Mouse (Mus musculus) forebrain, embryonic 14.5 days (tissue): ENCODE measurements around the gene Mmp14. TPM values are rescaled to one million over a fixed set of nuclear protein-coding genes. Genes with fewer than 3 reads are reported as not detected.

ENCODE experiments used
- ATAC-seq: fragments of 200-750 bp; cut with Nextera tagmentation; 2 replicates; pipeline ENCODE4 v1.8.0; 2017; ENCODE audit warnings: mild to moderate bottlenecking, moderate library complexity
- DNase-seq: peaks from one replicate; pipeline ENCODE4 v3.0.0-alpha.2; 2015; ENCODE audit warnings: low spot score
- H3K27ac ChIP-seq: fragments of 300-500 bp; sonication (generic); 2 replicates; pipeline ENCODE4 v1.5.1; 2014; ENCODE audit warnings: low read depth, mild to moderate bottlenecking, control low read depth, low read length, moderate library complexity
- H3K27me3 ChIP-seq: fragments of 300-500 bp; sonication (generic); replicated peaks from 2 replicates; pipeline ENCODE4 v1.6.1; 2014; ENCODE audit warnings: low read length, control low read depth, mixed read lengths; ENCODE audit not compliant: control insufficient read depth, insufficient read depth
- H3K36me3 ChIP-seq: fragments of 300-500 bp; sonication (generic); 2 replicates; pipeline ENCODE4 v1.6.1; 2014; ENCODE audit warnings: low read length, control low read depth; ENCODE audit not compliant: control insufficient read depth, insufficient read depth
- H3K4me1 ChIP-seq: fragments of 300-500 bp; sonication (generic); 2 replicates; pipeline ENCODE4 v1.6.1; 2014; ENCODE audit warnings: antibody characterized with exemption, low read length, control low read depth; ENCODE audit not compliant: control insufficient read depth, insufficient read depth
- H3K4me2 ChIP-seq: fragments of 300-500 bp; sonication (generic); 2 replicates; pipeline ENCODE4 v1.6.1; 2014; ENCODE audit warnings: mild to moderate bottlenecking, control low read depth, low read length
- H3K4me3 ChIP-seq: fragments of 300-500 bp; sonication (generic); 2 replicates; pipeline ENCODE4 v1.5.1; 2014; ENCODE audit warnings: low read depth, low read length, control low read depth
- H3K9ac ChIP-seq: fragments of 300-500 bp; sonication (generic); 2 replicates; pipeline ENCODE4 v1.6.1; 2014; ENCODE audit warnings: mild to moderate bottlenecking, low read length, control low read depth, moderate library complexity
- H3K9me3 ChIP-seq: fragments of 300-500 bp; sonication (generic); replicated peaks from 2 replicates; pipeline ENCODE4 v1.6.1; 2016; ENCODE audit warnings: low read length, control low read depth, mixed read lengths; ENCODE audit not compliant: control insufficient read depth
- WGBS: fragments of 180-500 bp; shearing (Covaris S2); extraction: QIAGEN DNeasy Blood & Tissue Kit; methylation state at CpG from one replicate; pipeline ENCODE4 v1.1.7; 2014; 5-methylcytosine and 5-hydroxymethylcytosine counted together
- polyA plus RNA-seq: library from polyadenylated mRNA; unstranded; fragments of >200 nt; fragmentation: Nextera tagmentation; extraction: Ambion mirVana; gene quantifications from 2 replicates; pipeline ENCODE4 v1.2.1, GENCODE M21; 2014

Mmp14 gene
- polyA plus RNA-seq, 1 experiment from 2014 or later: 48.2 TPM

DNA sequence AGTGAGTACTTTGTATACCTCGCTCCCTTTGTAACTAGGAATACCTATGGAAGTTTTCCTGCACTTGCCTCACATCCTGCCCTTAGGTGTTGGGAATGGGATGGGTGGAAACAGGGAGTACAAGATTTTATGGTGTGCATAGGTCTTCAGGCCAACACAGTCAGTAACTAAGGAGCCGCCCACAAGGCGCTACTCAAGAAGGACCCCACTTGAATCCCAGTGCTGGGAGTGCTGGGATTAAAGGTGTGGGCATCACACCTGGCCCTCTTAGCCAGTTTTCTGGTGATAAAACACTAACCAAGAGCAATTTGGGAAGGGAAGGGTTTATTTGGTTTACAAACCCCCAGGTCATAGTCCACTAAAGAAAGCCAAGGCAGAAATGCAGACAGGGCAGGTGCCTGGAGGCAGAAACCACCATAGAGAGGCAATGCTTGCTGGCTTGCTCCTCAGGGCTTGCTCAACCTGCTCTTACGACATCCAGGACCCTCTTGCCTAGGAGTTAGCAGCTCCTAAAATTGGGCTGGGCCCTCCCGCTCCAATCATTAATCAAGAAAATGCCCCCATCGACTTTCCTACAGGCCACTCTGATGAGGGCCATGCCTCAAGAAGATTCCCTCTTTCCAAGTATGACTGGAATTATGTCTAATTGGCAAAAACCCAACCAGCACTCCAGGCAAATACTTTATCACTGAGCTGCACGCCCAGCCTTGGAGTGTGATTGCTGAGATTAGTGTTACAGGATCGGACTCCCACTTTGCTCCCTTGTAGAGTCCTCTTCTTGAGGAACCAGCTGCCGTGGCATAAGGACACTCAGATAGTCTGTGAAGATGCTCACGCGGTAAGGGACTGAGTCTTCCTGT lies 23.5 kb downstream of the Mmp14 start:
- ATAC-seq: no peak
- 84% methylated on average over 11 of the region's 11 CpGs for WGBS

DNA sequence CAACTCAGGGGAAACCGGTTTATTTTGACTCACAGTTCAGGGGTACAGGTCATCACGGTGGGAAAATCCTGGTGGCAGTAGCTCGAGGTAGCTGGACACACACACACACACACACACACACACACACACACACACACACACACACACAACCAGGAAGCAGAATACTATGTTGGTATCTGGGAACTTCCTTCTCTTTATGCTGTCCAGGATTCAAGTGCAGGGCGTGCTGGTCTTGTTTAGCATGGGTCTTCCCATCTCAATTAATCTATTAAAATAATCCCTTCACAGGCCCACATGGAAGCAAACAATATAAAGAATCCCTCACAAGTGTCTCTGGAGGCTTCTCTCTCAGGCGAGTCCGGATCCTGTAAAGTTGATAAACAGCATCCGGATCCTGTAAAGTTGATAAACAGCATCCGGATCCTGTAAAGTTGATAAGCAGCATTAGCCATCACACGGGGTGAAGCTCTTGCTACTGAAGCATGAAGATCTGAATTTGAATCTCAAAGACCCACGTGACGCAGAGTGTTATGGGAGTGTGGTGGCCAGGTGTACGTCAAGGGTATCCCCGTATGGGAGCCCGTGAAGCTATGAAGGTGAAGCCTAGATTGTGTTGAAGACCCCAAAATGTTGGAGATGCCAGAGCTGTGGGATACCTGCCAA lies 26.6 kb downstream of the Mmp14 start:
- no peaks in the 10 kb centered on the region for H3K9me3 ChIP-seq
- H3K9ac ChIP-seq: no peak overlapping the region
- 89% methylated on average over 14 of the region's 14 CpGs for WGBS
- no peaks in the 10 kb centered on the region for H3K27me3 ChIP-seq
- no peak overlapping the region for H3K4me3 ChIP-seq
- ATAC-seq (no peak), DNase-seq (no peak)
- H3K36me3 ChIP-seq: no peaks in the 10 kb centered on the region
- H3K4me2 ChIP-seq: no peak overlapping the region
- H3K4me1 ChIP-seq: no peaks in the 10 kb centered on the region
- no peak overlapping the region for H3K27ac ChIP-seq

More for the DNA sequence above, 23.5 kb downstream of the Mmp14 start:
- Histone ChIP-seq H3K4me3 (no peak overlapping the region), H3K36me3 (no peaks in the 10 kb centered on the region), H3K4me2 (no peak overlapping the region), H3K27me3 (no peaks in the 10 kb centered on the region), H3K9ac (no peak overlapping the region), H3K27ac (no peak overlapping the region), H3K9me3 (no peaks in the 10 kb centered on the region), H3K4me1 (no peaks in the 10 kb centered on the region)
- DNase-seq: no peak

DNA sequence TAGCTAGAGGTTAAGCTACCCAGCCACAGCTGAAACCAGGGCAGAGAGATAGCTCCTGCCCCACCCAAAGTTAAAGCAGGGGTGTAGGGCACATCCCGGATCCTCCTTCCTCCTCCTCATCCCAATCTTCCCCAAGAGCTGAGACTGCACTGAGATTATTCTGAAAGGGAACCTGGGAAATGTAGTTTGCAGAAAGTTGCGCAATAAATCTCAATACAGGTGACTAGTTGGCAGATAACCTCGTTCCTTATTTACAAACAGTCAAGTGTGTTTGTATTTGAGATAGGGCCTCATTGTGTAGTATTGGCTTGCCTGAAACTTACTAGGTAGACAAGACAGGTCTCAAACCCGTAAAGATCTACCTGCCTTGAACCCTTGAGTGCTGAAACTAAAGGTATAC lies 30.7 kb downstream of the Mmp14 start:
- Histone ChIP-seq H3K4me1 (no peaks in the 10 kb centered on the region; the same call in 1 of the 2 replicates), H3K9ac (no peak overlapping the region), H3K27me3 (no peaks in the 10 kb centered on the region), H3K36me3 (peaks cover under 1% of the 10 kb centered on the region; the same call in 1 of the 2 replicates), H3K27ac (no peak overlapping the region), H3K9me3 (no peaks in the 10 kb centered on the region), H3K4me2 (no peak overlapping the region), H3K4me3 (no peak overlapping the region)
- DNase-seq (no peak), ATAC-seq (no peak)
- 82% methylated on average over 4 of the region's 4 CpGs for WGBS

DNA sequence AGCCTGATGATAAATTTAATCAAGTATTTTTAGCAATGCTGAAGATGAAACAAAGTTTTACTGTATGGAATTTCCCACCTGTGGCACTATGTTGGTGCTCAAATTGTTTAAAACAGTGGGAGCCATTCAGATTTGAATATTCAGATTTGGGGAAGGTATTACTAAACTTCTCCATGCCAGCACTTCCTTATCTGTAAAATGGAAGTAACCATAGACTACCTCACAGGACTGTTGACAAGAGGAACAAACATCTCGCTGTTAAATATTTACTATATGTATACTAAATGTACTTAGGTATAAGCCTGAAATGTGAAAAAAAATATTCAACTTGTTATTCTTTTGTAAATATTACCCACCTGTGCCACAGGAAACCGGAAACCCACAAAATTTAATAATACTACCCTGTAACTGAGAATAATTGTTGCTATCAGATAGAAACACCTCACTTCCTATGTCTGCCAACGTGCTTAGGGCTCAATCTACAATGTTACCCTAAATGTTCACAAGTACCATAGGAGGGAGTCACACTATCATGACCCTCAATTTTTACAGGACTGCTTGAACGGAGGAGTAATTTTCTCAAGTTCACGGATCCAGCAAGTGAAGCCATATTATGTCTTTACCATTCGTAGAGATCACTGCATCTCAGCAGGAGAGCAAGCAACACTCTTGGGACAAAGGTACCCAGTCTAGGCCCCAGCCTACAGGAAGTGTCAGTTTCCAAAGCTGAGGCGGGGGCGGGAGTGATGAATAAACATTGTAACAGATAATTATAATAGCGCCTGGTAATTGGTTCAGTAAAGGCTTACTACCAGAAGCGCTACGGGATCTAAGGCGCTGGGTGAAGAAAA lies 31.9 kb downstream of the Mmp14 start:
- 15% methylated on average over 12 of the region's 12 CpGs for WGBS

DNA sequence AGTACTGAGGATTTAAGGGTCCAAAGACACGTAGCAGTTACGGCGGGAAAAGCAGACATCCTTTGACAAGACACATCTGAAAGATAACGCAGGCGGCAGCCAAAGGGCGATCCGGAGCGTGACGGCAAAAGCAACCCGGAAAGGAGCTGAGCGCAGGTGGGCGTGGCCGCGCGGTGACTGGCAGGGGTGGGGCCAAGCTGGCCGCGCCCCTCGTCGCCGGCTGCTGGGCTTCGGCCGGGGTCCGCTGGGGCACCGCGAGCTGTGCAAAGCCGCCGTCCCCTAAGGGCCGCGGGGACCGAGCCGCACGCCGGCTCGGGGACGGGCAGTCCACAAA lies 32.5 kb downstream of the Mmp14 start, which contains the start of gene Lrp10:
TSS of gene Lrp10 (plus strand) at position 179 of the 334 bp plus-strand sequence.
- peak within 1 kb of the TSS; percentile 78 for H3K9ac ChIP-seq
- DNase-seq: peak; percentile 91
- H3K4me3 ChIP-seq: peak within 1 kb of the TSS; percentile 82
- peaks cover 18% of the 10 kb centered on the region for H3K36me3 ChIP-seq
- peak; percentile 93 for ATAC-seq
- H3K4me1 ChIP-seq: no peaks in the 10 kb centered on the region; the same call in 1 of the 2 replicates
- no peaks in the 10 kb centered on the region for H3K27me3 ChIP-seq
- under 1% methylated on average over 35 of the region's 35 CpGs for WGBS
- peak within 1 kb of the TSS; percentile 85 for H3K4me2 ChIP-seq
- H3K9me3 ChIP-seq: no peaks in the 10 kb centered on the region
- H3K27ac ChIP-seq: peak within 1 kb of the TSS; percentile 70

More for the DNA sequence above, 31.9 kb downstream of the Mmp14 start:
- Histone ChIP-seq H3K4me1 (no peaks in the 10 kb centered on the region; the same call in 1 of the 2 replicates), H3K4me2 (peak overlapping the region; percentile 85), H3K27ac (peak overlapping the region; percentile 70), H3K4me3 (peak overlapping the region; percentile 82), H3K9me3 (no peaks in the 10 kb centered on the region), H3K9ac (peak overlapping the region; percentile 78), H3K36me3 (peaks cover 12% of the 10 kb centered on the region), H3K27me3 (no peaks in the 10 kb centered on the region)
- ATAC-seq (peak; percentile 49), DNase-seq (no peak)

DNA sequence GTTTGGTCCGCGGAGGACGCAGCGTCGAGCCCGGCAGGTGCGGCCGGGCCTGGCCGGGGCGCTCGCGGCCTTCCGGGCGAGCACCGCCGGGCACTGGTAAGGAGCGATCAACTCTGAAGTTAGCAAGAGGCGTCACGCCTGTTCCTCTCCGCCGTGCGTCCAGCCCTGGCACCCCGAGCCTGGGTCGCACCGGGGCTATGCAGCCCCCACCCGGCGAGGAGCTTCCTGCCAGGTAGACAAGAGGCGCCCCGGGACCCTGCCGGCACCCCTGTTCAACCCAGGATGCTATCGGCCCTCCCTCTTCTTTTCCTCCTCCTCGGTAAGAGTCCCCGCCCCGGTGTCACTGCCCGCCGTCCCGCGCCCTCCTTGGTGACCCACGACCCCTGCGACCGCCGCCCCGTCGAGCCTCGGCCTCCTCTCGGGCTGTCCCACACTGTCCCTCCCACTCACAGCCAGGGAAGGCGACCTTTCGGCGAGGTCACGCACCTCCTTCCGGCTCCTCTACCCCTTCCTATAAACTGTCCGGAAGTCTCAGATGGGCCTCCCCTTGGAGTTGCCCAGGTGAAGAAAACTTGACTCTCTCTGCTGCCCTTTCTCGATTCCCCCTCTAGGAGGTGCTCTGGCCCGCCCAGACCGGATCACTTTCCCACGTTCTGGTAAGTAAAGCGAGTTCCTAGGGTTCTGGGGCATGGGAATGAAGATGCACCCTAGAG lies 33.0 kb downstream of the Mmp14 start:
- peak overlapping the region; percentile 70 for H3K27ac ChIP-seq
- no peaks in the 10 kb centered on the region; the same call in 1 of the 2 replicates for H3K4me1 ChIP-seq
- DNase-seq (peak; percentile 62), ATAC-seq (peak; percentile 75)
- WGBS: under 1% methylated on average over 51 of the region's 57 CpGs
- peak overlapping the region; percentile 82 for H3K4me3 ChIP-seq
- H3K9ac ChIP-seq: peak overlapping the region; percentile 78
- no peaks in the 10 kb centered on the region for H3K9me3 ChIP-seq
- no peaks in the 10 kb centered on the region for H3K27me3 ChIP-seq
- peak overlapping the region; percentile 85 for H3K4me2 ChIP-seq
- peaks cover 23% of the 10 kb centered on the region for H3K36me3 ChIP-seq

DNA sequence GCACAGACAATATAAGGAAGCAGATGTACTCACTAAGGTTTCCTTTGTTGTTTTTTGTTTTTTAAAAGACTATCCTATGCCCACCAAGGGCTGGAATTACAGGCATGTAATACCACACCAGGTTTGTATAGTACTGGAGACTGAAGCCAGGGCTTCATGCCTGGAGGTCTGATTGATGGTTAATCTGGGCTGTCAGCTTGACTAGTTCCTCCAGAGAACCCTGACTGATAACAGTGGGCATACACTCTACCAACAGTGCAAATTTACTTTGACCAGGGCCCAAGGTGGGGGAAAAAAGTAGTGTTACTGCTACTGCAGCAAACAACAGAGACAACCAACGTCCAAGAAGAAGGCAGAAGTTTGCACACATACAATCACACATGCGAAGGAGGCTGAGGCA lies 40.1 kb downstream of the Mmp14 start:
- Histone ChIP-seq H3K9me3 (no peaks in the 10 kb centered on the region), H3K27ac (no peak overlapping the region), H3K4me3 (no peak overlapping the region), H3K36me3 (peaks cover 33% of the 10 kb centered on the region), H3K27me3 (no peaks in the 10 kb centered on the region), H3K4me2 (no peak overlapping the region), H3K9ac (no peak overlapping the region), H3K4me1 (peaks cover 12% of the 10 kb centered on the region)
- no peak for DNase-seq
- ATAC-seq: no peak
- WGBS: 90% methylated on average over 2 of the region's 2 CpGs

DNA sequence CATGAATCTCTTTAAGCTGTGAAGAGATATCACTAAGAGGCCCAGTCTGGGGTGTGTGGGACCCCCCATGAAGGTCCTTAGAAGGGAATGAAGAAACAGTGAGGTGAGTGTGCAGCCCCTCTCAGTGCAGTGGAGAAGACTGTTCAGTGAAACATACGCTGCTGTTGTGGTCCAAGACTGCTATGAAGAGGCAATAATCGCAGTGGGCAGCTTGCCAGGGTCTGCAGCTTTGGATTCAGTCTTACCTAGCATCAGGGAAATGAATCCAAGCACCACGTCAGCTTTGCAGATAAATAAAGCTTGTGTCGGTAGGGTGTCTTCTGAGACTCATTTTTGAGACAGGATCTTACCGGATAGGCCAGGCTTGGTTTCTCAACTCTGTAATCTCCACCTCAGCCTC lies 41.3 kb downstream of the Mmp14 start:
- H3K36me3 ChIP-seq: peaks cover 28% of the 10 kb centered on the region
- H3K9me3 ChIP-seq: no peaks in the 10 kb centered on the region
- WGBS: 45% methylated on average over 5 of the region's 5 CpGs
- H3K27ac ChIP-seq: peak overlapping the region; percentile 4; the same call in 1 of the 2 replicates
- no peaks in the 10 kb centered on the region for H3K27me3 ChIP-seq
- H3K9ac ChIP-seq: no peak overlapping the region
- no peak overlapping the region for H3K4me2 ChIP-seq
- no peak for ATAC-seq
- no peak overlapping the region for H3K4me3 ChIP-seq
- peak; percentile 68 for DNase-seq
- peaks cover 21% of the 10 kb centered on the region for H3K4me1 ChIP-seq
